Mouse (Mus musculus) forebrain, embryonic 14.5 days (tissue): ENCODE measurements around the gene Clint1. TPM values are rescaled to one million over a fixed set of nuclear protein-coding genes. Genes with fewer than 3 reads are reported as not detected.

Experiments
- ATAC-seq: fragments of 200-750 bp; cut with Nextera tagmentation; 2 replicates; pipeline ENCODE4 v1.8.0; 2017; ENCODE audit warnings: mild to moderate bottlenecking, moderate library complexity
- DNase-seq: peaks from one replicate; pipeline ENCODE4 v3.0.0-alpha.2; 2015; ENCODE audit warnings: low spot score
- H3K27ac ChIP-seq: fragments of 300-500 bp; sonication (generic); 2 replicates; pipeline ENCODE4 v1.5.1; 2014; ENCODE audit warnings: low read depth, mild to moderate bottlenecking, control low read depth, low read length, moderate library complexity
- H3K27me3 ChIP-seq: fragments of 300-500 bp; sonication (generic); replicated peaks from 2 replicates; pipeline ENCODE4 v1.6.1; 2014; ENCODE audit warnings: low read length, control low read depth, mixed read lengths; ENCODE audit not compliant: control insufficient read depth, insufficient read depth
- H3K36me3 ChIP-seq: fragments of 300-500 bp; sonication (generic); 2 replicates; pipeline ENCODE4 v1.6.1; 2014; ENCODE audit warnings: low read length, control low read depth; ENCODE audit not compliant: control insufficient read depth, insufficient read depth
- H3K4me1 ChIP-seq: fragments of 300-500 bp; sonication (generic); 2 replicates; pipeline ENCODE4 v1.6.1; 2014; ENCODE audit warnings: antibody characterized with exemption, low read length, control low read depth; ENCODE audit not compliant: control insufficient read depth, insufficient read depth
- H3K4me2 ChIP-seq: fragments of 300-500 bp; sonication (generic); 2 replicates; pipeline ENCODE4 v1.6.1; 2014; ENCODE audit warnings: mild to moderate bottlenecking, control low read depth, low read length
- H3K4me3 ChIP-seq: fragments of 300-500 bp; sonication (generic); 2 replicates; pipeline ENCODE4 v1.5.1; 2014; ENCODE audit warnings: low read depth, low read length, control low read depth
- H3K9ac ChIP-seq: fragments of 300-500 bp; sonication (generic); 2 replicates; pipeline ENCODE4 v1.6.1; 2014; ENCODE audit warnings: mild to moderate bottlenecking, low read length, control low read depth, moderate library complexity
- H3K9me3 ChIP-seq: fragments of 300-500 bp; sonication (generic); replicated peaks from 2 replicates; pipeline ENCODE4 v1.6.1; 2016; ENCODE audit warnings: low read length, control low read depth, mixed read lengths; ENCODE audit not compliant: control insufficient read depth
- WGBS: fragments of 180-500 bp; shearing (Covaris S2); extraction: QIAGEN DNeasy Blood & Tissue Kit; methylation state at CpG from one replicate; pipeline ENCODE4 v1.1.7; 2014; 5-methylcytosine and 5-hydroxymethylcytosine counted together
- polyA plus RNA-seq: library from polyadenylated mRNA; unstranded; fragments of >200 nt; fragmentation: Nextera tagmentation; extraction: Ambion mirVana; gene quantifications from 2 replicates; pipeline ENCODE4 v1.2.1, GENCODE M21; 2014

The Clint1 gene
- polyA plus RNA-seq, 1 experiment from 2014 or later = 38.4 TPM

- H3K9me3 ChIP-seq = no peaks in the 10 kb centered on the region
- H3K4me3 ChIP-seq = no peak overlapping the region
- H3K4me1 ChIP-seq = no peaks in the 10 kb centered on the region
- DNase-seq (no peak), ATAC-seq (no peak)
- no peaks in the 10 kb centered on the region for H3K27me3 ChIP-seq
- H3K27ac ChIP-seq = no peak overlapping the region
- 93% methylated on average over 5 of the region's 5 CpGs for WGBS
- no peak overlapping the region for H3K9ac ChIP-seq
- H3K4me2 ChIP-seq = no peak overlapping the region
- H3K36me3 ChIP-seq = no peaks in the 10 kb centered on the region
These were observed 14.5 kb upstream of the Clint1 start for GRCm38 (mm10) chr11:45837257-45837817.

- no peaks in the 10 kb centered on the region for H3K4me1 ChIP-seq
- H3K27ac ChIP-seq = no peak overlapping the region
- no peak for DNase-seq
- H3K9ac ChIP-seq = no peak overlapping the region
- no peaks in the 10 kb centered on the region for H3K36me3 ChIP-seq
- ATAC-seq = no peak
- no peaks in the 10 kb centered on the region for H3K27me3 ChIP-seq
- WGBS = 70% methylated on average over 3 of the region's 3 CpGs
- H3K9me3 ChIP-seq = no peaks in the 10 kb centered on the region
- no peak overlapping the region for H3K4me3 ChIP-seq
- no peak overlapping the region for H3K4me2 ChIP-seq
These were observed 13.4 kb upstream of the Clint1 start for GRCm38 (mm10) chr11:45838450-45838849.

- DNase-seq (no peak), ATAC-seq (no peak)
- no peak overlapping the region for H3K4me2 ChIP-seq
- H3K4me1 ChIP-seq = no peaks in the 10 kb centered on the region
- H3K36me3 ChIP-seq = no peaks in the 10 kb centered on the region
- H3K9me3 ChIP-seq = no peaks in the 10 kb centered on the region
- no peak overlapping the region for H3K9ac ChIP-seq
- H3K27me3 ChIP-seq = no peaks in the 10 kb centered on the region
- no peak overlapping the region for H3K4me3 ChIP-seq
- 91% methylated on average over 3 of the region's 3 CpGs for WGBS
- H3K27ac ChIP-seq = no peak overlapping the region
These were observed 11.5 kb upstream of the Clint1 start for GRCm38 (mm10) chr11:45840332-45840731.

GRCm38 (mm10) chr11:45846008-45846407 lies 5.8 kb upstream of the Clint1 start:
- H3K4me2 ChIP-seq = no peak overlapping the region
- no peaks in the 10 kb centered on the region for H3K27me3 ChIP-seq
- no peak for DNase-seq
- no peak overlapping the region for H3K9ac ChIP-seq
- no peak for ATAC-seq
- no peak overlapping the region for H3K27ac ChIP-seq
- 49% methylated on average over 3 of the region's 3 CpGs for WGBS
- no peaks in the 10 kb centered on the region for H3K4me1 ChIP-seq
- no peaks in the 10 kb centered on the region for H3K36me3 ChIP-seq
- no peak overlapping the region for H3K4me3 ChIP-seq
- H3K9me3 ChIP-seq = no peaks in the 10 kb centered on the region

GRCm38 (mm10) chr11:45847548-45847947 lies 4.3 kb upstream of the Clint1 start:
- Histone ChIP-seq H3K36me3 (no peaks in the 10 kb centered on the region), H3K9ac (no peak overlapping the region), H3K4me3 (no peak overlapping the region), H3K4me1 (0 out of 2 replicates have a peak, but pooled peaks cover under 1% of the 10 kb centered on the region), H3K27me3 (no peaks in the 10 kb centered on the region), H3K4me2 (no peak overlapping the region), H3K9me3 (no peaks in the 10 kb centered on the region), H3K27ac (no peak overlapping the region)
- DNase-seq (no peak), ATAC-seq (no peak)
- WGBS = 83% methylated on average over 7 of the region's 7 CpGs

- Histone ChIP-seq H3K4me3 (no peak overlapping the region), H3K4me2 (no peak overlapping the region), H3K36me3 (no peaks in the 10 kb centered on the region), H3K4me1 (peaks cover 6% of the 10 kb centered on the region), H3K9ac (no peak overlapping the region), H3K27me3 (no peaks in the 10 kb centered on the region), H3K27ac (no peak overlapping the region), H3K9me3 (no peaks in the 10 kb centered on the region)
- no peak for ATAC-seq
- 90% methylated on average over 12 of the region's 12 CpGs for WGBS
- DNase-seq = no peak
These were observed 3.6 kb upstream of the Clint1 start for GRCm38 (mm10) chr11:45848253-45848652.

- 77% methylated on average over 4 of the region's 4 CpGs for WGBS
- DNase-seq (no peak), ATAC-seq (no peak)
- H3K27ac ChIP-seq = no peak overlapping the region
- no peak overlapping the region for H3K9ac ChIP-seq
- no peaks in the 10 kb centered on the region for H3K9me3 ChIP-seq
- H3K27me3 ChIP-seq = no peaks in the 10 kb centered on the region
- no peak overlapping the region for H3K4me3 ChIP-seq
- H3K4me2 ChIP-seq = no peak overlapping the region
- H3K36me3 ChIP-seq = peaks cover 5% of the 10 kb centered on the region; the same call in 1 of the 2 replicates
- peaks cover 6% of the 10 kb centered on the region for H3K4me1 ChIP-seq
These were observed 2.6 kb upstream of the Clint1 start for GRCm38 (mm10) chr11:45849203-45849602.

- DNase-seq (no peak), ATAC-seq (no peak)
- Histone ChIP-seq H3K27me3 (no peaks in the 10 kb centered on the region), H3K9me3 (no peaks in the 10 kb centered on the region), H3K4me1 (peaks cover 6% of the 10 kb centered on the region), H3K36me3 (peaks cover 6% of the 10 kb centered on the region; the same call in 1 of the 2 replicates), H3K4me2 (no peak overlapping the region), H3K9ac (no peak overlapping the region), H3K4me3 (no peak overlapping the region), H3K27ac (no peak overlapping the region)
- WGBS = 74% methylated on average over 3 of the region's 3 CpGs
These were observed 2.0 kb upstream of the Clint1 start for GRCm38 (mm10) chr11:45849859-45850258.

- DNase-seq = no peak
- Histone ChIP-seq H3K36me3 (peaks cover 7% of the 10 kb centered on the region; the same call in 1 of the 2 replicates), H3K4me2 (no peak overlapping the region), H3K9me3 (no peaks in the 10 kb centered on the region), H3K27me3 (no peaks in the 10 kb centered on the region), H3K9ac (no peak overlapping the region), H3K4me3 (no peak overlapping the region), H3K27ac (no peak overlapping the region), H3K4me1 (peaks cover 6% of the 10 kb centered on the region)
- ATAC-seq = no peak
- 51% methylated on average over 3 of the region's 3 CpGs for WGBS
These were observed 1.5 kb upstream of the Clint1 start for GRCm38 (mm10) chr11:45850317-45850716.
